ENCODE assay signal across 8 mouse cellular contexts in genomic region chr3:84333400-84334349, GRCm38 (mm10). TPM values are rescaled to one million over a fixed set of nuclear protein-coding genes. Genes with fewer than 3 reads are reported as not detected.
DNase-seq lines count a peak whose midpoint lies in the region; ATAC-seq and TF ChIP-seq lines count a peak whose summit lies in the region.

No protein-coding gene starts in this region.

- DNase-seq in left cerebral cortex, adult 18-20 months (ENCODE audit: low spot score in 2 of 2), result peak; percentile 31 to 46
- no peak for DNase-seq in left cerebral cortex, adult 8-10 months (ENCODE audit: low spot score in 2 of 2)
- DNase-seq in adrenal gland, postnatal 4 days (ENCODE audit: low spot score in 2 of 2), result peak; percentile 37 to 67
- DNase-seq in gastrocnemius, postnatal 14 days, result peak; percentile 58
- DNase-seq in kidney, adult 8-10 months, result peak; percentile 50 to 71
- DNase-seq in liver, embryonic 14.5 days (ENCODE audit: low read depth in 3 of 3, low spot score in 3 of 3), result peak in 2 of 3 experiments; percentile 26 to 56
- DNase-seq in neural tube, embryonic 11.5 days (ENCODE audit: low spot score), result peak; percentile 47
- peak; percentile 69 for DNase-seq in thymus, postnatal 14 days

- H3K9ac ChIP-seq in liver, embryonic 14.5 days (replicated peaks), result no peak overlapping the region
- H3K9ac ChIP-seq in neural tube, embryonic 11.5 days (ENCODE audit: low read length), result no peak overlapping the region

- 38% methylated on average over 22 of the region's 22 CpGs for WGBS in liver, embryonic 14.5 days (ENCODE audit: insufficient replicate concordance)
- 48% methylated on average over 22 of the region's 22 CpGs for WGBS in neural tube, embryonic 11.5 days

- no peak for TF ChIP-seq EP300 in liver, embryonic 14.5 days (IDR thresholded peaks at IDR 0.05; ENCODE audit: low read depth)

- H3K4me1 ChIP-seq in liver, embryonic 14.5 days (replicated peaks; ENCODE audit: control insufficient read depth in 2 of 2, insufficient read depth in 2 of 2, low read length in 1 of 2), result peaks cover 0 to 2% of the 10 kb centered on the region in 2 experiments; a peak in 1 of 4 replicates
- 0 out of 2 replicates have a peak, but pooled peaks cover 6% of the 10 kb centered on the region for H3K4me1 ChIP-seq in neural tube, embryonic 11.5 days (ENCODE audit: control insufficient read depth, insufficient read depth, low read length)

- no peak overlapping the region for H3K27ac ChIP-seq in liver, embryonic 14.5 days
- no peak overlapping the region for H3K27ac ChIP-seq in neural tube, embryonic 11.5 days (ENCODE audit: low read depth, low read length)

- H3K27me3 ChIP-seq in liver, embryonic 14.5 days (ENCODE audit: control insufficient read depth, insufficient read depth, low read length), result no peaks in the 10 kb centered on the region
- H3K27me3 ChIP-seq in neural tube, embryonic 11.5 days (ENCODE audit: control insufficient read depth, insufficient read depth, low read length), result no peaks in the 10 kb centered on the region

- intact Hi-C loops in gastrocnemius, postnatal 14 days (cut with DNase I; ENCODE audit: low total_unique reads), result no loop called here

- no peak overlapping the region for H3K4me2 ChIP-seq in liver, embryonic 14.5 days (ENCODE audit: low read depth)
- H3K4me2 ChIP-seq in neural tube, embryonic 11.5 days (ENCODE audit: low read depth), result no peak overlapping the region

- ATAC-seq in liver, embryonic 14.5 days (ENCODE audit: insufficient read depth), result peak; percentile 11; the same call in 1 of the 2 replicates
- ATAC-seq in neural tube, embryonic 11.5 days (ENCODE audit: insufficient read depth, low FRiP score, low TSS enrichment), result no peak

- no peak overlapping the region for H3K4me3 ChIP-seq in liver, embryonic 14.5 days (ENCODE audit: insufficient read depth in 1 of 2, low read depth in 2 of 2, low read length in 2 of 2)
- H3K4me3 ChIP-seq in neural tube, embryonic 11.5 days (ENCODE audit: low read depth, low read length), result no peak overlapping the region

- no peaks in the 10 kb centered on the region for H3K36me3 ChIP-seq in liver, embryonic 14.5 days (replicated peaks; ENCODE audit: control insufficient read depth, insufficient read depth, low read depth)
- H3K36me3 ChIP-seq in neural tube, embryonic 11.5 days (ENCODE audit: control insufficient read depth, insufficient read depth, low read length), result no peaks in the 10 kb centered on the region

- no peaks in the 10 kb centered on the region for H3K9me3 ChIP-seq in liver, embryonic 14.5 days (ENCODE audit: control insufficient read depth, low read length)
- no peaks in the 10 kb centered on the region for H3K9me3 ChIP-seq in neural tube, embryonic 11.5 days (ENCODE audit: control insufficient read depth, low read length)

- TF ChIP-seq CTCF in liver, embryonic 14.5 days (IDR thresholded peaks at IDR 0.05; ENCODE audit: low read depth), result peak; percentile 72

RNA-seq across cellular contexts. Expression of gene Trim2, which starts 27.0 kb away (rescaled TPM):
- total RNA-seq in left cerebral cortex, adult 18-20 months (2021), result 100 to 1,000 TPM; 246 to 258 TPM
- 100 to 1,000 TPM; 252 to 273 (median 260) TPM for total RNA-seq in left cerebral cortex, adult 8-10 months (2022)
- 10 to 100 TPM; 59.5 to 71.3 TPM for total RNA-seq in adrenal gland, postnatal 4 days (2021)
- total RNA-seq in gastrocnemius, postnatal 14 days (2021), result 1 to 10 TPM; 4.9 to 5.4 TPM
- polyA plus RNA-seq in liver, embryonic 14.5 days (2012; rRNA removed), result 2.1 and 2.5 TPM in 2 replicates
- 3.5 and 4.7 TPM in 2 replicates for polyA plus RNA-seq in liver, embryonic 14.5 days (2014; fragmentation: Nextera tagmentation; extraction: Ambion mirVana)
- polyA plus RNA-seq in neural tube, embryonic 11.5 days (2014; fragmentation: Nextera tagmentation; extraction: Ambion mirVana), result 107 and 115 TPM in 2 replicates

Comparison
In these comparisons a context has a peak if more than half of its experiments do, and no peak if none do; other contexts are left out.
1. DNase-seq: peak in left cerebral cortex, adult 18-20 months (2 of 2), adrenal gland, postnatal 4 days (2 of 2), gastrocnemius, postnatal 14 days (single experiment), kidney, adult 8-10 months (2 of 2), liver, embryonic 14.5 days (2 of 3), neural tube, embryonic 11.5 days (single experiment) and thymus, postnatal 14 days (single experiment); none in left cerebral cortex, adult 8-10 months (0 of 2).
2. RNA of gene Trim2, which starts 27.0 kb away (total RNA-seq): 252 to 273 TPM in left cerebral cortex, adult 8-10 months, 246 to 258 TPM in left cerebral cortex, adult 18-20 months and 59.5 to 71.3 TPM in adrenal gland, postnatal 4 days; 4.9 to 5.4 TPM in gastrocnemius, postnatal 14 days; every median in the first group is over 4 times any median in the second.